Mouse (Mus musculus): ENCODE measurements at regions not wholly inside any gene's neighbourhood (a gene's known extent, or its start where the extent isn't known, plus 50 kb on each side); places are given as distances from the start of the nearest gene placed in this dataset.
A peak's percentile ranks its signal among the peaks of the same experiment; 100 is the strongest.
"Not testable (repeated sequence)": the region's sequence is repeated elsewhere in the genome, so short reads cannot be mapped to it uniquely, and the experiment has no call there.

GRCm38 (mm10) chr12:47162624-47163151 lies 344.0 kb upstream of the Nova1 start:
- no peak for DNase-seq

GRCm38 (mm10) chr12:47160626-47161025 lies 341.9 kb upstream of the Nova1 start:
- DNase-seq: no peak

GRCm38 (mm10) chr12:47155916-47156315 lies 337.2 kb upstream of the Nova1 start:
- not testable (repeated sequence) for DNase-seq

GRCm38 (mm10) chr12:47140677-47141076 lies 321.9 kb upstream of the Nova1 start:
- DNase-seq: no peak

GRCm38 (mm10) chr12:47129821-47130220 lies 311.1 kb upstream of the Nova1 start:
- no peak for DNase-seq

- no peak for DNase-seq
Observed at GRCm38 (mm10) chr12:47128596-47128995, 309.9 kb upstream of the Nova1 start.

GRCm38 (mm10) chr12:47121426-47121825 lies 302.7 kb upstream of the Nova1 start:
- DNase-seq: no peak

- DNase-seq: peak; percentile 18
Observed at GRCm38 (mm10) chr12:47117504-47117903, 298.8 kb upstream of the Nova1 start.

- no peak for DNase-seq
Observed at GRCm38 (mm10) chr12:47089234-47089633, 270.5 kb upstream of the Nova1 start.

GRCm38 (mm10) chr12:47074961-47075360 lies 256.2 kb upstream of the Nova1 start:
- no peak for DNase-seq

- no peak for DNase-seq
Observed at GRCm38 (mm10) chr12:47052474-47052873, 233.7 kb upstream of the Nova1 start.

- no peak for DNase-seq
Observed at GRCm38 (mm10) chr12:47020810-47021348, 202.2 kb upstream of the Nova1 start.

- DNase-seq: no peak
Observed at GRCm38 (mm10) chr12:46992343-46992742, 173.6 kb upstream of the Nova1 start.

- DNase-seq: no peak
Observed at GRCm38 (mm10) chr12:46988972-46989371, 170.2 kb upstream of the Nova1 start.

- no peak for DNase-seq
Observed at GRCm38 (mm10) chr12:46950223-46950779, 131.6 kb upstream of the Nova1 start.

GRCm38 (mm10) chr12:46945707-46946106 lies 127.0 kb upstream of the Nova1 start:
- DNase-seq: no peak

- DNase-seq: no peak
Observed at GRCm38 (mm10) chr12:46931086-46931485, 112.4 kb upstream of the Nova1 start.

GRCm38 (mm10) chr12:46917286-46917685 lies 98.6 kb upstream of the Nova1 start:
- peak; percentile 7 for DNase-seq

- no peak for DNase-seq
Observed at GRCm38 (mm10) chr12:46878164-46878563, 59.4 kb upstream of the Nova1 start.

- peak; percentile 16 for DNase-seq
Observed at GRCm38 (mm10) chr12:46870130-46870529, 51.4 kb upstream of the Nova1 start.

Measured in lung, postnatal 14 days (tissue).